Mouse (Mus musculus): ENCODE results near the gene Slc15a2.

GRCm38 (mm10) chr16:36820016-36820415 is 35.3 kb upstream of the Slc15a2 start:
- no peak for TF ChIP-seq CHD2 (IDR thresholded peaks at IDR 0.05; ENCODE audit: low read depth, low read length)
- no peak for TF ChIP-seq MAFK (IDR thresholded peaks at IDR 0.05; ENCODE audit: insufficient read depth, low read depth, low read length)
- no peak for TF ChIP-seq ZNF384 (IDR thresholded peaks at IDR 0.05; ENCODE audit: low read depth, low read length)
